Mouse (Mus musculus) heart, adult 2 months (tissue): ENCODE results near the gene Alyref2. TPM values are rescaled to one million over a fixed set of nuclear protein-coding genes. Genes with fewer than 3 reads are reported as not detected.

Source experiments
- DNase-seq, 2 experiments: peaks; one replicate each; pipeline ENCODE4 v3.0.0; 2021
- H3K27ac ChIP-seq: fragments of 200-600 bp; 2 replicates; pipeline ENCODE4 v1.8.1; 2022
- H3K27me3 ChIP-seq: fragments of 200-500 bp; 2 replicates; pipeline ENCODE4 v1.6.1; 2012; ENCODE audit warnings: mild to moderate bottlenecking, low read length, inconsistent platforms, mixed read lengths; ENCODE audit not compliant: control insufficient read depth, insufficient read depth
- H3K36me3 ChIP-seq: fragments of 200-500 bp; 2 replicates; pipeline ENCODE4 v1.6.1; 2012; ENCODE audit warnings: low read length, inconsistent platforms; ENCODE audit not compliant: control insufficient read depth, insufficient read depth
- H3K4me1 ChIP-seq: fragments of 200-500 bp; 2 replicates; pipeline ENCODE4 v1.6.1; 2011; ENCODE audit warnings: low read length; ENCODE audit not compliant: control insufficient read depth, insufficient read depth
- H3K4me3 ChIP-seq: fragments of 200-600 bp; 2 replicates; pipeline ENCODE4 v1.8.1; 2022
- H3K79me2 ChIP-seq: fragments of 200-500 bp; replicated peaks from 2 replicates; pipeline ENCODE4 v1.6.1; 2012; ENCODE audit warnings: mild to moderate bottlenecking, inconsistent platforms, low read length, moderate library complexity, mixed read lengths; ENCODE audit not compliant: control insufficient read depth, insufficient read depth
- H3K9ac ChIP-seq: fragments of 200-500 bp; 2 replicates; pipeline ENCODE4 v1.6.1; 2012; ENCODE audit warnings: low read depth, mild to moderate bottlenecking, control low read depth, inconsistent platforms, low read length, mixed read lengths
- CTCF ChIP-seq: fragments of 200-600 bp; IDR thresholded peaks from 2 replicates; pipeline ENCODE4 v1.8.1; 2022; ENCODE audit warnings: antibody characterized with exemption, mild to moderate bottlenecking, moderate library complexity
- EP300 ChIP-seq: fragments of 200-500 bp; IDR thresholded peaks from 2 replicates; pipeline ENCODE4 v1.6.1; 2011; ENCODE audit warnings: low read depth, low read length, control low read depth; ENCODE audit not compliant: insufficient read depth
- POLR2A ChIP-seq: fragments of 200-500 bp; IDR thresholded peaks from 2 replicates; pipeline ENCODE4 v1.6.1; 2011; ENCODE audit warnings: mild to moderate bottlenecking, low read depth, low read length, control low read depth; ENCODE audit not compliant: insufficient read depth
- WGBS: fragments of 180-500 bp; shearing (Covaris S2); methylation state at CpG from one replicate; pipeline ENCODE4 v1.1.7; 2018; 5-methylcytosine and 5-hydroxymethylcytosine counted together
- intact Hi-C: fragments of 180-260 bp; cut with DNase I; formaldehyde crosslinking; loops from one replicate; pipeline ENCODE4 v1.15.1; 2025
- polyA plus RNA-seq: library from polyadenylated mRNA; depleted of rRNA; stranded (reverse); fragments of >200 nt; gene quantifications from 2 replicates; pipeline ENCODE4 v1.2.3, GENCODE M21; 2012; rRNA removed
- total RNA-seq, 2 experiments: library from RNA; stranded (reverse); gene quantifications; 2 replicates each; pipeline ENCODE4 v1.2.3; 2021

The Alyref2 gene
- total and polyA plus RNA-seq, 3 experiments, result 1.6 to 2.5 (median 2.2) TPM

GRCm38 (mm10) chr1:171551326-171551725 lies 48.0 kb downstream of the Alyref2 start:
- Histone ChIP-seq H3K27ac (no peak overlapping the region), H3K9ac (no peak overlapping the region), H3K79me2 (no peaks in the 10 kb centered on the region), H3K27me3 (no peaks in the 10 kb centered on the region), H3K36me3 (no peaks in the 10 kb centered on the region), H3K4me1 (peaks cover 4% of the 10 kb centered on the region), H3K4me3 (no peak overlapping the region)
- 44% methylated on average over 7 of the region's 7 CpGs for WGBS
- peak in 1 of 2 experiments; percentile 10 for DNase-seq
- intact Hi-C loops, result no loop called here
- TF ChIP-seq EP300 (no peak), CTCF (no peak), POLR2A (no peak)

- Histone ChIP-seq H3K27me3 (no peaks in the 10 kb centered on the region), H3K36me3 (no peaks in the 10 kb centered on the region), H3K9ac (no peak overlapping the region), H3K4me1 (peaks cover 4% of the 10 kb centered on the region), H3K79me2 (no peaks in the 10 kb centered on the region), H3K27ac (no peak overlapping the region), H3K4me3 (no peak overlapping the region)
- TF ChIP-seq CTCF (no peak), EP300 (no peak), POLR2A (no peak)
- intact Hi-C loops, result no loop called here
- no peak for DNase-seq
- WGBS, result 86% methylated on average over 2 of the region's 2 CpGs
Observed at GRCm38 (mm10) chr1:171552230-171552629, 49.0 kb downstream of the Alyref2 start.

GRCm38 (mm10) chr1:171553359-171554341 lies 50.4 kb downstream of the Alyref2 start:
- 68% methylated on average over 11 of the region's 11 CpGs for WGBS
- H3K4me3 ChIP-seq, result no peak overlapping the region
- no peak for DNase-seq
- no peaks in the 10 kb centered on the region for H3K36me3 ChIP-seq
- intact Hi-C loops, result no loop called here
- TF ChIP-seq CTCF (no peak), EP300 (no peak), POLR2A (no peak)
- no peak overlapping the region for H3K9ac ChIP-seq
- H3K27ac ChIP-seq, result no peak overlapping the region
- no peaks in the 10 kb centered on the region for H3K79me2 ChIP-seq
- H3K27me3 ChIP-seq, result no peaks in the 10 kb centered on the region
- H3K4me1 ChIP-seq, result peaks cover 4% of the 10 kb centered on the region

Other genes starting within 250 kb of the Alyref2 start
- 10 to 100 TPM; 16.4 to 17.4 TPM for gene B4galt3, start 233.2 kb upstream of the Alyref2 start, total RNA-seq
- 41.9 and 45.7 TPM in 2 replicates for gene B4galt3, start 233.2 kb upstream of the Alyref2 start, polyA plus RNA-seq
- 10 to 100 TPM in 1 of 2 experiments, 1 to 10 TPM in 1; 9.7 to 12.0 TPM for gene Ppox, start 222.3 kb upstream of the Alyref2 start, total RNA-seq
- 31.4 and 33.1 TPM in 2 replicates for gene Ppox, start 222.3 kb upstream of the Alyref2 start, polyA plus RNA-seq
- gene Usp21, start 215.5 kb upstream of the Alyref2 start, total RNA-seq, result 10 to 100 TPM; 19.9 to 20.1 TPM
- 31.7 and 37.9 TPM in 2 replicates for gene Usp21, start 215.5 kb upstream of the Alyref2 start, polyA plus RNA-seq
- gene Ufc1, start 208.5 kb upstream of the Alyref2 start, total RNA-seq, result 10 to 100 TPM; 80.5 to 93.5 TPM
- 29.7 and 37.7 TPM in 2 replicates for gene Ufc1, start 208.5 kb upstream of the Alyref2 start, polyA plus RNA-seq
- 10 to 100 TPM; 20.8 to 22.9 TPM for gene Dedd, start 174.3 kb upstream of the Alyref2 start, total RNA-seq
- gene Dedd, start 174.3 kb upstream of the Alyref2 start, polyA plus RNA-seq, result 28.8 and 33.0 TPM in 2 replicates
- 10 to 100 TPM; 25.9 to 32.7 TPM for gene Nit1, start 157.8 kb upstream of the Alyref2 start, total RNA-seq
- 40.1 and 41.3 TPM in 2 replicates for gene Nit1, start 157.8 kb upstream of the Alyref2 start, polyA plus RNA-seq
- gene Pfdn2, start 157.8 kb upstream of the Alyref2 start, total RNA-seq, result 10 to 100 TPM; 68.3 to 97.4 TPM
- 25.4 and 29.8 TPM in 2 replicates for gene Pfdn2, start 157.8 kb upstream of the Alyref2 start, polyA plus RNA-seq
- under 1 TPM in 1 of 2 experiments, not detected in 1; 0.16 TPM for gene Klhdc9, start 142.7 kb upstream of the Alyref2 start, total RNA-seq
- gene Klhdc9, start 142.7 kb upstream of the Alyref2 start, polyA plus RNA-seq, result 0.20 and 0.25 TPM in 2 replicates
- gene Nectin4, start 133.4 kb upstream of the Alyref2 start, total RNA-seq, result under 1 TPM; 0.13 to 0.23 TPM
- 0.21 and 0.29 TPM in 2 replicates for gene Nectin4, start 133.4 kb upstream of the Alyref2 start, polyA plus RNA-seq
- 1 to 10 TPM; 2.3 to 2.4 TPM for gene Arhgap30, start 114.5 kb upstream of the Alyref2 start, total RNA-seq
- 2.6 and 3.2 TPM in 2 replicates for gene Arhgap30, start 114.5 kb upstream of the Alyref2 start, polyA plus RNA-seq
- 10 to 100 TPM; 38.4 to 46.6 TPM for gene Usf1, start 92.2 kb upstream of the Alyref2 start, total RNA-seq
- gene Usf1, start 92.2 kb upstream of the Alyref2 start, polyA plus RNA-seq, result 47.8 and 64.2 TPM in 2 replicates
- 1 to 10 TPM; 1.3 to 1.8 TPM for gene Tstd1, start 84.6 kb upstream of the Alyref2 start, total RNA-seq
- gene Tstd1, start 84.6 kb upstream of the Alyref2 start, polyA plus RNA-seq, result 2.2 and 3.1 TPM in 2 replicates
- gene F11r, start 65.9 kb upstream of the Alyref2 start, total RNA-seq, result 10 to 100 TPM; 32.9 to 36.1 TPM
- 47.5 and 58.3 TPM in 2 replicates for gene F11r, start 65.9 kb upstream of the Alyref2 start, polyA plus RNA-seq
- not detected for gene Itln1, start 31.8 kb downstream of the Alyref2 start, total RNA-seq
- 0.16 TPM in 1 of 2 replicates, not detected in the other for gene Itln1, start 31.8 kb downstream of the Alyref2 start, polyA plus RNA-seq
- gene Cd244a, start 55.7 kb downstream of the Alyref2 start, total RNA-seq, result under 1 TPM; 0.21 to 0.36 TPM
- 0.29 and 0.88 TPM in 2 replicates for gene Cd244a, start 55.7 kb downstream of the Alyref2 start, polyA plus RNA-seq
- under 1 TPM; 0.36 to 0.60 TPM for gene Ly9, start 103.9 kb downstream of the Alyref2 start, total RNA-seq
- gene Ly9, start 103.9 kb downstream of the Alyref2 start, polyA plus RNA-seq, result 0.35 and 0.74 TPM in 2 replicates
- under 1 TPM; 0.16 to 0.21 TPM for gene Slamf7, start 149.6 kb downstream of the Alyref2 start, total RNA-seq
- gene Slamf7, start 149.6 kb downstream of the Alyref2 start, polyA plus RNA-seq, result 0.20 and 0.35 TPM in 2 replicates
- gene Cd48, start 178.5 kb downstream of the Alyref2 start, total RNA-seq, result 1 to 10 TPM; 2.3 to 2.7 TPM
- gene Cd48, start 178.5 kb downstream of the Alyref2 start, polyA plus RNA-seq, result 3.6 and 4.5 TPM in 2 replicates